Mouse (Mus musculus) lung, embryonic 16.5 days (tissue): ENCODE results near the gene Dynll1. TPM values are rescaled to one million over a fixed set of nuclear protein-coding genes. Genes with fewer than 3 reads are reported as not detected.
A peak's percentile ranks its signal among the peaks of the same experiment; 100 is the strongest.

Experiments
- ATAC-seq: fragments of 200-750 bp; cut with Nextera tagmentation; 2 replicates; pipeline ENCODE4 v1.8.0; 2017; ENCODE audit warnings: low read depth, mild to moderate bottlenecking, moderate library complexity
- H3K27ac ChIP-seq: fragments of 300-500 bp; sonication (generic); 2 replicates; pipeline ENCODE4 v1.5.1; 2014; ENCODE audit warnings: mild to moderate bottlenecking, control low read depth, low read length
- H3K27me3 ChIP-seq: fragments of 300-500 bp; sonication (generic); 2 replicates; pipeline ENCODE4 v1.6.1; 2014; ENCODE audit warnings: low read depth, low read length, mixed read lengths; ENCODE audit not compliant: control insufficient read depth, insufficient read depth
- H3K36me3 ChIP-seq: fragments of 300-500 bp; sonication (generic); 2 replicates; pipeline ENCODE4 v1.6.1; 2014; ENCODE audit warnings: low read length; ENCODE audit not compliant: control insufficient read depth, insufficient read depth
- H3K4me1 ChIP-seq: fragments of 300-500 bp; sonication (generic); replicated peaks from 2 replicates; pipeline ENCODE4 v1.6.1; 2014; ENCODE audit warnings: low read length, mixed read lengths; ENCODE audit not compliant: control insufficient read depth, insufficient read depth
- H3K4me2 ChIP-seq: fragments of 300-500 bp; sonication (generic); 2 replicates; pipeline ENCODE4 v1.6.1; 2014; ENCODE audit warnings: low read depth, low read length, control low read depth
- H3K4me3 ChIP-seq: fragments of 300-500 bp; sonication (generic); 2 replicates; pipeline ENCODE4 v1.5.1; 2014; ENCODE audit warnings: mild to moderate bottlenecking, low read length, control low read depth
- H3K9ac ChIP-seq: fragments of 300-500 bp; sonication (generic); 2 replicates; pipeline ENCODE4 v1.6.1; 2014; ENCODE audit warnings: low read length, control low read depth
- H3K9me3 ChIP-seq: fragments of 300-500 bp; sonication (generic); 2 replicates; pipeline ENCODE4 v1.6.1; 2016; ENCODE audit warnings: low read length; ENCODE audit not compliant: control insufficient read depth
- WGBS: fragments of 180-500 bp; shearing (Covaris S2); extraction: QIAGEN DNeasy Blood & Tissue Kit; methylation state at CpG from one replicate; pipeline ENCODE4 v1.1.7; 2014; 5-methylcytosine and 5-hydroxymethylcytosine counted together
- polyA plus RNA-seq: library from polyadenylated mRNA; unstranded; fragments of >200 nt; fragmentation: Nextera tagmentation; extraction: Ambion mirVana; gene quantifications from 2 replicates; pipeline ENCODE4 v1.2.1, GENCODE M21; 2015

Gene Dynll1
- polyA plus RNA-seq, 1 experiment from 2014 or later = 1,463 TPM

DNA sequence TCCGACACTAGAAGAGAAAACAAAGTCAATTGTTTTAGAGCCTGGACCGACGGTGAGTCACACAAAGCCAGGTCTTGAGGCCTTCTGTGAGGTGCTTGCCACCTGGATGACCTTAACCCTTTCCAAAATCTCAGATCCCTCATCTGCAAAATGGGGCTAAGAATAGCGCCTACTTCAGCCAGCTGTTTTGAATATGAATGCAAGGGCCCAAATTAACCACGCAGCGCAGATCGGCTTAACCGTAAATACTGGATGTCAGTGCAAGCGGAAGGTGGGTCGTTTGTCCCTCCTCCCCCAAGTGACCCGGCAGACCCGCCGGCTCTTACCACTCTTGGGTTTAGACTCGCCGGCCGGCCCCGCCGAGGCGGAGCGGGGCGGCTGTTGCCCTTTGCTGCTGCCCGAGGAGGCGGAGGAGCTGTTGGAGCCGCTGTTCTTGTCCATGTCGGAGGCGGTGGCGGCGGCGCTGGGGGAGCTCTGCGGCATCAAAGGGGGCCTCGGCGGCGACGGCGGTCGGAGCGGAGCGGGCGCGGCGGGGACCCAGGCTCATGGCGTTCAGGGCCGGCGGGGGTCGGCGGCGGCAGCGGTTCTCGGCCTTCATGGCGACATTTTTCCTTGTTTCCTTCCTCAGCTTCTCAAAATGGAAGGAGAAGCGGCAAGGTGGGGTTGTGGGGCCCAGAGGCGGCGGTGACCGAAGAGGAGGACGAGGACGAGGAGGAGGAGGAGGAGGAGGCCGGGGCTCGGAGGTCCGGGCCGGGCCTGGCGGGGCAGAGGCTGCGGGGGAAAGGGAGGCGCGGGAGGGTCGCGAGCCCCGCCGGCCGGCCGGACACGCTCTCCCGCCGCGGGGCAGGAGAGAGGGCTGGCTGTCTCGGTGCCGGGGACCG, 28.6 kb downstream of the Dynll1 start:
- peak overlapping the region; percentile 76 for H3K4me3 ChIP-seq
- H3K4me2 ChIP-seq = peak overlapping the region; percentile 66
- ATAC-seq = peak; percentile 60
- WGBS = under 1% methylated on average over 75 of the region's 77 CpGs
- no peaks in the 10 kb centered on the region for H3K27me3 ChIP-seq
- H3K4me1 ChIP-seq = peaks cover 29% of the 10 kb centered on the region
- H3K9me3 ChIP-seq = no peaks in the 10 kb centered on the region
- H3K9ac ChIP-seq = peak overlapping the region; percentile 95
- H3K27ac ChIP-seq = peak overlapping the region; percentile 78
- no peaks in the 10 kb centered on the region for H3K36me3 ChIP-seq

DNA sequence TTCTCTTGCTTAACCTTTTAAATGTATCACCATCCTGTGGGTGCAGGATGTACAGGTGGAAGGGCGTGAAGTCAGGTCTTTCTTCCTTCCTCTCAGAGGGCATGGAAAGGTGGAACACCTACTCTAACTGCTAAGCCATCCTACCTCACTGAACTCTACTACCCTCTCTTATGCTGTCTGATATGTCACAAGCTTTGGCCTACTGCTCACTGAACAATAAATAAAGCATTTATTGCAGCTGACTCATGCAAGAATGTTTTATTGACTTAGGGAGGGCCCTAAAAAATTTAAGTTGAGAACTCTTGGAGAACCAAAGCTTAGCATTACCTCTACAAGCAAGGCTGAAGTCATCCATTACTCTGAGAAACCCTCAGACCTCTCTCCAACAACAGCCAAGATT, 30.8 kb downstream of the Dynll1 start:
- Histone ChIP-seq H3K4me3 (no peak overlapping the region; the same call in 1 of the 2 replicates), H3K4me2 (peak overlapping the region; percentile 66; the same call in 1 of the 2 replicates), H3K4me1 (peaks cover 29% of the 10 kb centered on the region)

DNA sequence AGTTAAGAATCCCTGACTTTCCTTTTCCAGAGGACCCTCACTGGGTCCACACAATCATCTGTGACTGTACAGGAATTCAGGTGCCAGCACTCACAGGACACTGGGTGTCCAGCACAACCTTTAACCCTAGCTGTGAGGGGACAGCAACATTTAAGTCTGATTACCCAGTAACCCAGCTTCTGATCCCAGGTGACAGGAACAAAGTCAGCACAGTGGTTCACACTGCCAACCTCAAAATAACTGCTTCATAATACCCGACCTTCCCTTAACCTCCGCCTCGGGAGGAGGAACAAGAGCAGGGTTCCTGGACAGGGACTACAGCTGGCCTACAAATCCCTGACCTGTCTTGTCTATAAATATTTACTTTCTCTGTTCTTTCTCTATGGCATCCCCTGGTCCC, 32.5 kb downstream of the Dynll1 start:
- peaks cover 28% of the 10 kb centered on the region for H3K4me1 ChIP-seq
- H3K9ac ChIP-seq = no peak overlapping the region

More for the DNA sequence above, 30.8 kb downstream of the Dynll1 start:
- 96% methylated on average over 1 of the region's 1 CpGs for WGBS
- H3K27ac ChIP-seq = no peak overlapping the region
- H3K9ac ChIP-seq = no peak overlapping the region
- H3K9me3 ChIP-seq = no peaks in the 10 kb centered on the region
- ATAC-seq = no peak
- no peaks in the 10 kb centered on the region for H3K36me3 ChIP-seq
- no peaks in the 10 kb centered on the region for H3K27me3 ChIP-seq

DNA sequence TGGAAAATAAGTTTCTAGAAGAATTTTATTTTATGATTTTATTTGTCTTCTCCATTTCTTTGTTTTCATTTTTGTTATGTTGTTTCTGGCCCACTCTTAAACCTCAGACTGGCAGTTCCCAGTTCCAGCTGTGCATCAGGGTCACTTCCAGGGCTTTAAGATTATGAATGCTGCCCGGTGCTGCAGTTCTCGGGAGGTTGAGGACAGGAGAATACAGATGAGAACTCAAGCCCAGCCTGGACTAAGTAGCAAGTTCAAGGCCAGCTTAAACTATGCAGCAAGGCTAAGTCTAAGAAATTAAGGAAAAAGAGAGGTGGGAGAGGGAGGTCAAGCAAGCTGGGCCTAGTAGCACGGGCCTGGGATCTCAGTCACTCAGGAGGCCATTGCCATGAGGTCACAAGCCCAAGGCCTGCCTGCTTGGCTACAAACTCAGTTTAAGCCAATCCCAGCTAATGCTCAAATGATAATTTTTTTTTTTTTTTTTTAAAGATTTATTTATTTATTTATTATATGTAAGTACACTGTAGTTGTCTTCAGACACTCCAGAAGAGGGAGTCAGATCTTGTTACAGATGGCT, 33.2 kb downstream of the Dynll1 start:
- Histone ChIP-seq H3K27me3 (no peaks in the 10 kb centered on the region), H3K4me3 (no peak overlapping the region), H3K9ac (no peak overlapping the region), H3K27ac (no peak overlapping the region), H3K4me2 (no peak overlapping the region), H3K9me3 (no peaks in the 10 kb centered on the region), H3K4me1 (peaks cover 27% of the 10 kb centered on the region), H3K36me3 (0 out of 2 replicates have a peak, but pooled peaks cover 5% of the 10 kb centered on the region)
- ATAC-seq = no peak
- WGBS = 74% methylated on average over 3 of the region's 3 CpGs

More for the DNA sequence above, 32.5 kb downstream of the Dynll1 start:
- H3K27me3 ChIP-seq = no peaks in the 10 kb centered on the region
- 0 out of 2 replicates have a peak, but pooled peaks cover 2% of the 10 kb centered on the region for H3K36me3 ChIP-seq
- H3K4me2 ChIP-seq = no peak overlapping the region
- ATAC-seq = no peak
- WGBS = 50% methylated on average over 3 of the region's 3 CpGs
- H3K4me3 ChIP-seq = no peak overlapping the region
- H3K9me3 ChIP-seq = no peaks in the 10 kb centered on the region
- H3K27ac ChIP-seq = no peak overlapping the region

DNA sequence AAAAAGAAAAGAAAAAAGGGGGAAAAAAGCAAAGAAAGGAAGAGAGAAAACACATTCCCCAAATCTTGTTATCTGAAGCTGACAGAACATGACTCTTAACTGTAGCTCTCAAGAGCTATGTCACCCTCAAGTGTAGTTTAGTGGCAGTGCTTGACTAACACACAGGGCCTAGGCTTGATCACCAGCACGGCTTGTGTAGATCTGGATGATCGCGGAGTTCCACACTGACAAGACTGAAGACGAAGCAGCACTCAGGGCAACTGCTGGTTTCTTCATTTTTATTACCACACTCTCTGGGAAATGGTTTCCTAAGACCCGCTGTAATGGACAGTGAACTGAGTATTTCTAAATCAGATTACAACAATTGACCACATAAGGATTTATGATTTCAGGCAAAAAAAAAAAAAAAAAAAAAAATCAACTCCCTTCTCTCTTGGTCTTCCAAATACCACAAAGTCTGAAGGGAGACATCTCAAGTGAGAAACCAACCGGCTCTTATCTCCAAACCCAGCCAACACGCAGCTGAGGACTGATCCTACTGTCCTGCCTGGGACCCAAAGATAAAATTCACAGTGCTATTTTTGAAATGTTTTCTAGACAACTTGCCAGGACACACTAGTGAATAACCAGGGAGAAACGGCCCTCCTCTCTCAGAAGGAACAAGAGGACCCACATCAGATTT, 33.9 kb downstream of the Dynll1 start:
- Histone ChIP-seq H3K27me3 (no peaks in the 10 kb centered on the region), H3K4me3 (no peak overlapping the region), H3K9ac (no peak overlapping the region), H3K36me3 (0 out of 2 replicates have a peak, but pooled peaks cover 5% of the 10 kb centered on the region), H3K9me3 (no peaks in the 10 kb centered on the region), H3K4me2 (no peak overlapping the region), H3K4me1 (peaks cover 27% of the 10 kb centered on the region), H3K27ac (no peak overlapping the region)
- WGBS = 64% methylated on average over 8 of the region's 8 CpGs
- ATAC-seq = no peak

DNA sequence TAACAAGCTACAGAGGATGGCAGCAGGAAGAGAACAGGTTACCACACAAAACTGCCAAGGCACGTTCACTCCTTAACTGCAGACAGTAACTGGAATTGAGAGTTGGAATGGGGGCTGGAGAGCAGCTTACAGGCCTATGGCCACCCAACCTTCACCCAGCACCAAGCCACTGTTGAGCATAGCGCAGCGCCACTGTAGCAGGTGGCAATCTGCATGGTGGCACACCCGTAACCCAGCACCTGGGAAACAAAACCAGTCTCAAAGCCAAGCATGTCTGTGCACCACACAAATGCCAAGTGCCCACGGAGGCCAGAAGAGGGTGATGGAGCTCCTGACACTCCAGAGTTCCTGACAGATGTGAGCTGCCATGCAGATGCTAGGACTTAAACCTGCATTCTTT, 34.5 kb downstream of the Dynll1 start:
- H3K4me2 ChIP-seq = no peak overlapping the region
- H3K9ac ChIP-seq = no peak overlapping the region
- peaks cover 27% of the 10 kb centered on the region for H3K4me1 ChIP-seq
- ATAC-seq = no peak
- 88% methylated on average over 5 of the region's 5 CpGs for WGBS
- H3K27ac ChIP-seq = no peak overlapping the region
- 0 out of 2 replicates have a peak, but pooled peaks cover 5% of the 10 kb centered on the region for H3K36me3 ChIP-seq
- H3K9me3 ChIP-seq = no peaks in the 10 kb centered on the region
- H3K4me3 ChIP-seq = no peak overlapping the region
- H3K27me3 ChIP-seq = no peaks in the 10 kb centered on the region

DNA sequence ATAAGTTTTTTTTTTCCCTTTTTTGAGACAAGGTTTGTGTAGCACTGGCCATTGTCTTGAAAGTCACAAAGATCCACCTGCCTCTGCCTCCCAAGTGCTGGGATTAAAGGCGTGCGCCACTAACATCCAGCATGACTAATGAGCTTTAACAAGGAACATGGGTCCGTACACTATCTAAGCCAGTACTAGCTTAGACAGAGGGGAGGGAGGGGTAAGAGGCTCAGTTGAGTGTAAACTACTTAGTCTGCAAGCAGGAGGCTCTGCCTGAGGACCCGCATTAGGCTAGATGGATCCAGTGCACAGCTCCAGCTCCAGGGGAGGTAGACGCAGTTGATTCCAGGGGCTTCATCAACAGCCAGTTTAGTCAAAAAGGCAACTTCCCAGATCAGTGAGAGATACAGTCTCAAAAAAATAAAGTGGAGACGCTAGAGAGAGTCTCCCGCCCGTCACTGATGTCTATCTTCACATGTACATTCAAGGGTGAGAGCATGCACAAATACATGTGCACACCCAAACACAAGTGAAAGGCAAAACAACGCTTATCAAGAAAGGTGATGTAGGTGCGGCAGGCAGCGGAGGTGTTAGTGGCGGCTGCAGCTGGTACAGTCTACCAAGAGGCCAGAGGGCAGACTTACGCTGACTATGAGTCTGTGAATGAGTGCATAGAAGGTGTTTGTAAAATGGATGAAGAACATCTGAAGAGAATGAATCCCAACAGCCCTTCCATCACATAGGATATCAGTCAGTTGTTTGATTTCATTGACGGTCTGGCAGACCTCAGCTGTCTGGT, 38.1 kb downstream of the Dynll1 start:
- H3K27ac ChIP-seq = no peak overlapping the region
- WGBS = 85% methylated on average over 14 of the region's 14 CpGs
- H3K4me1 ChIP-seq = peaks cover 3% of the 10 kb centered on the region; the same call in 1 of the 2 replicates
- no peak for ATAC-seq
- H3K4me2 ChIP-seq = no peak overlapping the region
- H3K9ac ChIP-seq = no peak overlapping the region
- no peaks in the 10 kb centered on the region for H3K27me3 ChIP-seq
- H3K4me3 ChIP-seq = no peak overlapping the region
- H3K9me3 ChIP-seq = no peaks in the 10 kb centered on the region
- H3K36me3 ChIP-seq = peaks cover 17% of the 10 kb centered on the region

DNA sequence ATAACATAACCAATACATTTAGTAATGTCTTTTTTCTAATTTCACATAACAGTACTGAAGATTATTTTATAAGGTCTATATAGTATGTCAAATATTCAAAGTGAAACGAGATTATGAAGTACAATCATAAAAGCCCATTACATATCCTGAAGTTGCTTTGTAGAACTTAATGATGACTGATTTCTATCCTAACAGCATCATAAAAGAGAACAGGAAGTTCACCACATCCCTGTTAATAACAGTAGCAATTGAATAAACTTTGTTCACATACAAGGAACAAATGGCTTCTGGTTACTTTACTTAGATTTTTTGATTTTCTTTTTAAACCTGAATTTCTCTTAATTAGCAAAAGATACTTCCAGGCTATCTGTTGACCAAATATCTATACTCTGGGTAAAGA, 38.9 kb downstream of the Dynll1 start:
- WGBS = 71% methylated on average over 1 of the region's 1 CpGs
- H3K36me3 ChIP-seq = peaks cover 23% of the 10 kb centered on the region
- no peak for ATAC-seq

More for the DNA sequence above, 38.9 kb downstream of the Dynll1 start:
- Histone ChIP-seq H3K9me3 (no peaks in the 10 kb centered on the region), H3K4me2 (no peak overlapping the region), H3K4me3 (no peak overlapping the region), H3K9ac (no peak overlapping the region), H3K27me3 (no peaks in the 10 kb centered on the region), H3K27ac (no peak overlapping the region), H3K4me1 (no peaks in the 10 kb centered on the region)
